Mouse (Mus musculus) forebrain, embryonic 16.5 days (tissue): Measurements from ENCODE around the gene Pus7. TPM values are rescaled to one million over a fixed set of nuclear protein-coding genes. Genes with fewer than 3 reads are reported as not detected.
"Not testable (repeated sequence)": the region's sequence is repeated elsewhere in the genome, so short reads cannot be mapped to it uniquely, and the experiment has no call there.

Source experiments
- ATAC-seq: fragments of 200-750 bp; cut with Nextera tagmentation; 2 replicates; pipeline ENCODE4 v1.8.0; 2017; ENCODE audit warnings: mild to moderate bottlenecking, moderate library complexity
- H3K27ac ChIP-seq: fragments of 300-500 bp; sonication (generic); 2 replicates; pipeline ENCODE4 v1.5.1; 2014; ENCODE audit warnings: low read length, control low read depth
- H3K27me3 ChIP-seq: fragments of 300-500 bp; sonication (generic); replicated peaks from 2 replicates; pipeline ENCODE4 v1.6.1; 2014; ENCODE audit warnings: low read length; ENCODE audit not compliant: control insufficient read depth, insufficient read depth
- H3K36me3 ChIP-seq: fragments of 300-500 bp; sonication (generic); 2 replicates; pipeline ENCODE4 v1.6.1; 2014; ENCODE audit not compliant: control insufficient read depth, insufficient read depth
- H3K4me1 ChIP-seq: fragments of 300-500 bp; sonication (generic); replicated peaks from 2 replicates; pipeline ENCODE4 v1.6.1; 2014; ENCODE audit warnings: low read length; ENCODE audit not compliant: control insufficient read depth, insufficient read depth
- H3K4me2 ChIP-seq: fragments of 300-500 bp; sonication (generic); 2 replicates; pipeline ENCODE4 v1.6.1; 2014; ENCODE audit warnings: mild to moderate bottlenecking, low read length, control low read depth
- H3K4me3 ChIP-seq: fragments of 300-500 bp; sonication (generic); replicated peaks from 2 replicates; pipeline ENCODE4 v1.5.1; 2014; ENCODE audit warnings: mild to moderate bottlenecking, low read length, control low read depth
- H3K9ac ChIP-seq: fragments of 300-500 bp; sonication (generic); replicated peaks from 2 replicates; pipeline ENCODE4 v1.6.1; 2014; ENCODE audit warnings: low read depth, low read length, control low read depth
- H3K9me3 ChIP-seq: fragments of 300-500 bp; sonication (generic); 2 replicates; pipeline ENCODE4 v1.6.1; 2016; ENCODE audit warnings: low read length; ENCODE audit not compliant: control insufficient read depth
- WGBS: fragments of 180-500 bp; shearing (Covaris S2); extraction: QIAGEN DNeasy Blood & Tissue Kit; methylation state at CpG from one replicate; pipeline ENCODE4 v1.1.7; 2014; 5-methylcytosine and 5-hydroxymethylcytosine counted together
- polyA plus RNA-seq: library from polyadenylated mRNA; unstranded; fragments of >200 nt; fragmentation: Nextera tagmentation; extraction: Ambion mirVana; gene quantifications from 2 replicates; pipeline ENCODE4 v1.2.1, GENCODE M21; 2015

Pus7 gene
- polyA plus RNA-seq, 1 experiment from 2014 or later: 22.2 TPM

DNA sequence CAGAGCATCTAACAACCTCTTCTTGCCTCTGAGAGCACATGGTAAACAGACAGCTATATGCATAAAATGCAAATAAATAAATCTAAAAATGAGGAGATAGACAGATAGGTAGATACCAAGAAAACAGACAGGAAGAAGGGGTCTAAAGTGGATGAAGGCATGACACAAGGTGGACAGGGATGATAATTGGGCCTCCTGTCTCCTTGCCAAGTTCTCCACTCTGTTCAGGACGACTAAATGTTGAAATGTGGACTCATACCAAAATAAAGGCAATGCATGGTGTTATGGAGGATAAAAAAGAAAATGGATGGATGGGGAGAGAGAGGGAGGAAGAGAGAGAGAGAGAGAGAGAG lies 65.4 kb downstream of the Pus7 start:
- Histone ChIP-seq H3K9me3 (no peaks in the 10 kb centered on the region), H3K9ac (no peak overlapping the region), H3K27me3 (no peaks in the 10 kb centered on the region), H3K4me2 (no peak overlapping the region), H3K4me1 (no peaks in the 10 kb centered on the region), H3K27ac (no peak overlapping the region), H3K36me3 (no peaks in the 10 kb centered on the region), H3K4me3 (no peak overlapping the region)
- 56% methylated on average over 1 of the region's 1 CpGs for WGBS
- no peak for ATAC-seq

DNA sequence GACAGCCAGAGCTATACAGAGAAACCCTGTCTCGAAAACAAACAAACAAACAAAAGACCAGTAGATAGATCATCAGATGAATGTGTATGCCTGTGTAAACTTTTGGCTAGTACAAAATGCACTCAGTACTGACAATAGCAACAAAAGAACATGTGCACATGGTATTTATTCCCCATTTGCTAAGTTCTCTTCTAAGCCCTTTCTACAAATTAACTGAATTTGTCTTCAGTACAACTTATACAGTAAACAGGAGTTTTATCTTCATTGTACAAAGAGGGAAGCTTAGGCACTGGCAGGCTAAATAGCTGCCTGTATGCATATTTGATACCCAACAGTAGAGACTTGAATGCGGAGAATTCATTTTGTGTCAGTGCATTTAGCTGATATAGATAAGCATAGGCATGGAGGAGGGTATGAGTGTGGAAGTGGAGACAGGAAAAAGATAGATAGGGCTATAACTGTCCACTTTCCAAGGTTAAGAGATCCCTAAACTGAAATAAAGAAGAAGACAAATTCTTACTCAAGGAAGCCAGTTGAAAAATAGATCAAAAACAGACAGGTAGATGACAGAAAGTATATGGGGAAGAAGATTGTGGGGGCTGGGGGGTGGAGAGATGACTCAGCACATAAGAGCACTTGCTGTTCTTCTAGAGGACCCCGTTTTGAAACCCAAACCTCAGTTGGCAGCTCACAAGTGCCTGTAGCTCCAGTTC lies 65.9 kb downstream of the Pus7 start:
- no peak overlapping the region for H3K27ac ChIP-seq
- no peak overlapping the region for H3K4me2 ChIP-seq
- no peaks in the 10 kb centered on the region for H3K9me3 ChIP-seq
- ATAC-seq: no peak
- H3K27me3 ChIP-seq: no peaks in the 10 kb centered on the region
- 78% methylated on average over 3 of the region's 3 CpGs for WGBS
- no peak overlapping the region for H3K9ac ChIP-seq
- H3K4me3 ChIP-seq: no peak overlapping the region
- H3K36me3 ChIP-seq: no peaks in the 10 kb centered on the region
- H3K4me1 ChIP-seq: no peaks in the 10 kb centered on the region

DNA sequence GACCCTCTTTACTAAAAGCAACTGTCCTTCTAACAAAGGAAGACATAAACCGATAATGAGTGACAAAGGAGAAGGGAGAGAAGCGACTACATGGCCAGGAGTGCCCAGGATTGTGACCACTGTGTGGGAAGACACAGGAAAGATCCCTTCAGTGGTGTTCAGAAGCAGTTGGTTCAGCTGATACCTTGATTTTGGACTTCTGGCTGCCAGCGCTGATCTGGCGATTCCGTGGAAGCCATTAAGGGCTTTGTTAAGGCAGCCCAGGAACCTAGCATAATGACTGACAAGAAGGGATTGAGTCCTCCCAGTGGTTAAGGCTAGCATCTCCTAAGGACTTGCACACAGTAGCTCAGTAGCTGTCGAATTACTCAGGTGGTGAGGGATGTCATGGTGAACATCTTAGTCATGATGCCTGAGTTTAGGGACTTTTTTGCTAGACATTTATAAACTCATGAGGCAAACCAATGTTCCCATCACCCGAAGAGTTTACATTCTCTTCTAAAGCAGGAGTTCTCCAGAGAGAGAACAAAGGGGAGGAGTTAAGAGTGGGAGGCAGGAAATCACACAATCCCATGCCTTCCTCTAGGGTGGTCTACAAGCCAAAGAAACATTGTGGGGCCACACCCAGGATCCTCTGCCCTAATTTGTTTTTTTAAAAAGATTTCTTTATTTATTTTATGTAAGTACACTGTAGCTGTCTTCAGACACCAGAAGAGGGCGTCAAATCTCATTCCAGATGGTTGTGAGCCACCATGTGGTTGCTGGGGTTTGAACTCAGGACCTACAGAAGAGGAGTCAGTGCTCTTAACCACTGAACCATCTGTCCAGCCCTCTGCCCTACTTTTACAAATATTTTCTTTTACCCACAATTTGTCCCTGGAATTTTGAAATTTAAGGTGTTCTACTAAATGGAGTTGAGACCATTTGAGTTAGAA lies 69.8 kb downstream of the Pus7 start:
- Histone ChIP-seq H3K9me3 (peaks cover 6% of the 10 kb centered on the region; the same call in 1 of the 2 replicates), H3K27me3 (no peaks in the 10 kb centered on the region), H3K4me1 (no peaks in the 10 kb centered on the region), H3K36me3 (no peaks in the 10 kb centered on the region), H3K4me3 (no peak overlapping the region), H3K27ac (no peak overlapping the region), H3K9ac (no peak overlapping the region), H3K4me2 (no peak overlapping the region)
- no peak for ATAC-seq
- 90% methylated on average over 8 of the region's 8 CpGs for WGBS

DNA sequence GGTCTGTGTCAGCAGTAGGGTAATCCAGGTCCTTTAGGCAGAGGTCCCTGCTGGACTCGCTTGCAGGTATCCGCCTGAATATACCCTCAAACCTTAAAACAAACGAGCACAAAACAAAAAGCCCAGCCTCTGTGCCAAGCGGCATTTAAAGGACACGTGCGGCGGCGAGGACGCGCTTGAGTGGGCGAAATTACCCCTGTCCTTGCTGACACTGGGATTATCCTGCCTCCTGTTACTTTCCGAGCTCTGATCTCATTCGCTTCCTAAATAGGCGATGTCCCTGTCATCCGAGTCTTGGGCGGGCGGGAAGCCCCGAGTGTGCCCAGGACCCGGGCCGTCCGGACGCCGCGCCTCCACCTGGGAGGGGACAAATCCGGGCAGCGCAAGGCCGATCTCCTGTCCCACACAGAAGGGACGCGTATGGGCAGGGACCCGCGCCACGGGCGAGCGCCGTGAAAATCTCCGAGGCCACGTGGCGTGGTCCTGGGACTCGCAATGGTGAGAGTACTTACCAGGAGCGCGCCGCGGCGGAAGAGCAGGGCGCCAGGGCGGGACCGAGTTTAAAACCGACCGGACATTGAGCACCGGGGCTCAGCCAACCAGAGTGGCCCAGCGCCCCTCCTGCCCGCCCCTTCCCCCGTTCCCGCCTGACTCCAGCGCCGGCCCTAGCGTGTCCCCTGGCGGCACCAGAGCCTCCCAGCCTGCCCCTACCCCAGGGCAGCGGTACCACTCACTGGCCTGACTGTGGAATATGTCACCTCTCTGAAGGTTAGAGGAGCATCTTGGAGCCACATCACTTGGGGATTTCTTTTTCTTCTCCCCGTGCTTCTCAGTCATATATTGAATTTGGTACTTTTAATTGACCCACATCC lies 71.1 kb downstream of the Pus7 start:
- Histone ChIP-seq H3K4me2 (peak overlapping the region; percentile 87), H3K27ac (no peak overlapping the region), H3K9ac (peak overlapping the region; percentile 79), H3K4me3 (peak overlapping the region; percentile 76), H3K36me3 (no peaks in the 10 kb centered on the region), H3K4me1 (no peaks in the 10 kb centered on the region), H3K27me3 (no peaks in the 10 kb centered on the region), H3K9me3 (peaks cover 8% of the 10 kb centered on the region; the same call in 1 of the 2 replicates)
- 2% methylated on average over 59 of the region's 60 CpGs for WGBS
- ATAC-seq: peak; percentile 98

DNA sequence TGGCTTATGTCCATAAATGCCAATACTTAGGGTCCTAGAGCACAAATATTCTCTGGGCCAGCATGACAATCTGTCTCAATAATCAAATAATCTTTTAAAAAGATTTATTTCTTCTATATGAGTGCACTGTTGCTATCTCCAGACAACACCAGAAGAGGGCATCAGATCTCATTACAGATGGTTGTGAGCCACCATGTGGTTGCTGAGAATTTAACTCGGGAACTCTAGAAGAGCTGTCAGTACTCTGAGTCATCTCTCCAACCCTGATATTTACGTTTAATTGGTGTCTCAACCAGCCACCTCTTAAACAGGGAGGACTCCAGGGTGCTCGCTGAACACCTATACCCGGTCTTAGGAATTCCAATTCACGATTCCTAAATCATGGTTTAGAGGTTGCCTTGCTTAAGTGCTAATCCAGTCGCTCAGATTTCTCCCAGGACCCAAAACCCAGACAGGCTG lies 71.8 kb downstream of the Pus7 start:
- WGBS: 44% methylated on average over 6 of the region's 6 CpGs
- H3K4me1 ChIP-seq, H3K9me3 ChIP-seq, H3K36me3 ChIP-seq, H3K27ac ChIP-seq, H3K27me3 ChIP-seq: not testable (repeated sequence)
- H3K4me2 ChIP-seq: peak overlapping the region; percentile 87
- peak; percentile 11 for ATAC-seq
- peak overlapping the region; percentile 76 for H3K4me3 ChIP-seq
- H3K9ac ChIP-seq: peak overlapping the region; percentile 79

DNA sequence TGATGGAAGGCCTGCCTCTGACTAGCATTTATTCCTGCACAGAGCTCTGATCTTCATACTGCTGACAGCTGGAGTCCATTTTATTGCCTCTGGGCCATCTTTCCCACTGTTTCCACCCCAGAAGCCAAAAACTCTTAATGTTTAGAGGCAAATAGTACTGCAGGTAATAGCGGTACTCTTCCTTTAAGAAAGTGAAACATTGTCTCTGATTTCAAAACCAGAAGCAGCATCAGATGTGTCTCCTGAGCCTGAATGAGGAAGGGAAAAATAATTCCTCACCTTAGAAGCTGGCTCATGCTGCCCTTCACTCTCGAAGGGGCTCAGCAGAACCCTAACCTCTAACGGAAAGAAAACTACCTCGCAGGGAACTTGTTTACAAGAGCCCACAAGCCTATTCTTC lies 72.3 kb downstream of the Pus7 start:
- WGBS: 100% methylated on average over 4 of the region's 4 CpGs
- no peak for ATAC-seq
- no peak overlapping the region for H3K9ac ChIP-seq
- H3K4me2 ChIP-seq: no peak overlapping the region
- H3K27ac ChIP-seq: no peak overlapping the region
- peaks cover 8% of the 10 kb centered on the region; the same call in 1 of the 2 replicates for H3K9me3 ChIP-seq
- H3K4me1 ChIP-seq: no peaks in the 10 kb centered on the region
- no peaks in the 10 kb centered on the region for H3K36me3 ChIP-seq
- H3K27me3 ChIP-seq: no peaks in the 10 kb centered on the region
- H3K4me3 ChIP-seq: no peak overlapping the region

DNA sequence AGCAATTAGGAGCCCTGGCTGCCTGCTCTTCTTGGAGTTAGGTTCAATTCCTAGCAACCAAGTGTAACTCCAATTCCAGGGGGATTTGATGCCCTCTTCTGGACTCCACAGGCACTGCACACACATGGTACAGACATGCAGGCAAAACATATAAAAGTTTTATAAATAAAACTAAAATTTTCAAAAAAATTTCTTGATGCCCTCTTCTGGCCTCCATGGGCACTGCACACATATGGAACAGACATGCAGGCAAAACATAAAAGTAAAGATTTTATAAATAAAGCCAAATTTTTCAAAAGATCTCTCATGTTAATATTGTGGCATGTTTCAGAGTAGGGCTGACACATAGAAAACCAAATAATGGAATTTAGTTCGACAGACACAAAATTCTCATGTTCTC lies 73.8 kb downstream of the Pus7 start:
- 98% methylated on average over 1 of the region's 1 CpGs for WGBS
- H3K27ac ChIP-seq: no peak overlapping the region
- H3K4me2 ChIP-seq: no peak overlapping the region
- H3K27me3 ChIP-seq: no peaks in the 10 kb centered on the region
- H3K4me1 ChIP-seq: no peaks in the 10 kb centered on the region
- no peaks in the 10 kb centered on the region for H3K36me3 ChIP-seq
- no peak overlapping the region for H3K4me3 ChIP-seq
- peaks cover 8% of the 10 kb centered on the region for H3K9me3 ChIP-seq
- H3K9ac ChIP-seq: no peak overlapping the region
- no peak for ATAC-seq

DNA sequence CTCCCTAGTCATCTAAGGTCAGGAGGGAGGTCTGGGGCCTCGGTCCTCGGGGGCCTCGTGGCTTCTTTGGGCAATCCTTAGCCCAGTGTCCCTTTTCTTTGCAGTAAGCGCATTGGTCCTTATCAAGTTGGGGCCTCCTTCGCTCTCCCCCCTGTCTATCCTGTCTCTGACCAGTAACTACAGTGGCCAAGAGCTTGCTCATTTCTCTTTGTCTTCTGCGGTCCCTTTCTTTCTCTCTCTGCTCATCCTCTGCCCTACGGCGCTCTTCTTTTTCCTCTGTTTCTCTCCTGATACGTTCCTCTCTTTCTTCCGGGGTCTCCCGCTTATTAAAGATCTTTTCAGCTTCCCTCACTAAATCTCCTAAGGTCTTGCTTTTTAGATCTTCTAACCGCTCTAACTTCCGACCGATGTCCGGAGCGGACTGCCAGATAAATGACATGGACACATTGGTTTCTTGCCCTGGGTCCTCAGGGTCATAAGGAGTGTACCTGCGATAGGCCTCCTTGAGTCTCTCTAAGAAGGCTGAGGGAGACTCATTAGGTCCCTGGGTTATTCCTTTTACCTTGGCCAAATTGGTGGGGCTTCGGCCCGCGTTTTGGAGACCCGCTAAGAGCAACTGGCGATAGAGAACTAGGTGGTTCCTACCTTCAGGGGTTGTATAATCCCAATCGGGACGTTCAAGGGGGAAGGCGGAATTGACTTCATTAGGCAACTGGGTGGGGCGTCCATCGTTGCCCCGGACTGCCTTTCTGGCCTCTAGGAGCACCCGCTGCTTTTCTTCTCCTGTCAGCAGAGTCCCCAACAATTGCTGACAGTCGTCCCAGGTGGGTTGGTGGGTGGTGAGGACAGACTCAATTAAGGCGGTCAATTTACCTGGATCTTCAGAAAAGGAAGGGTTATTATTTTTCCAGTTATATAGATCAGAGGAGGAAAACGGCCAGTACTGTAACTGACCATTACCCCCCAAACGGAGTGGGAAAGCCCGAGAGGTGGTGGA lies 76.6 kb downstream of the Pus7 start:
- H3K36me3 ChIP-seq, ATAC-seq, H3K27ac ChIP-seq, H3K4me3 ChIP-seq, H3K9ac ChIP-seq, H3K27me3 ChIP-seq, H3K4me2 ChIP-seq, H3K4me1 ChIP-seq: not testable (repeated sequence)
- H3K9me3 ChIP-seq: peaks cover 21% of the 10 kb centered on the region
- WGBS: 97% methylated on average over 29 of the region's 34 CpGs
